Mouse (Mus musculus) ES-E14 (cell line): ENCODE data around the gene Themis3.

Source experiments
- CHD2 ChIP-seq: IDR thresholded peaks from 2 replicates; pipeline ENCODE4 v1.6.1; 2014; ENCODE audit warnings: mild to moderate bottlenecking, low read depth, low read length, inconsistent platforms
- HCFC1 ChIP-seq: IDR thresholded peaks from 2 replicates; pipeline ENCODE4 v1.6.1; 2012; ENCODE audit warnings: low read length, inconsistent platforms, borderline replicate concordance; ENCODE audit not compliant: insufficient read depth
- MAFK ChIP-seq: IDR thresholded peaks from 2 replicates; pipeline ENCODE4 v1.6.1; 2014; ENCODE audit warnings: mild to moderate bottlenecking, low read depth, low read length, inconsistent platforms; ENCODE audit not compliant: insufficient read depth
- ZC3H11A ChIP-seq: IDR thresholded peaks from 2 replicates; pipeline ENCODE4 v1.6.1; 2012; ENCODE audit warnings: low read depth, mild to moderate bottlenecking, inconsistent platforms, low read length, borderline replicate concordance
- ZNF384 ChIP-seq: IDR thresholded peaks from 2 replicates; pipeline ENCODE4 v1.6.1; 2012; ENCODE audit warnings: low read depth, low read length, inconsistent platforms

DNA sequence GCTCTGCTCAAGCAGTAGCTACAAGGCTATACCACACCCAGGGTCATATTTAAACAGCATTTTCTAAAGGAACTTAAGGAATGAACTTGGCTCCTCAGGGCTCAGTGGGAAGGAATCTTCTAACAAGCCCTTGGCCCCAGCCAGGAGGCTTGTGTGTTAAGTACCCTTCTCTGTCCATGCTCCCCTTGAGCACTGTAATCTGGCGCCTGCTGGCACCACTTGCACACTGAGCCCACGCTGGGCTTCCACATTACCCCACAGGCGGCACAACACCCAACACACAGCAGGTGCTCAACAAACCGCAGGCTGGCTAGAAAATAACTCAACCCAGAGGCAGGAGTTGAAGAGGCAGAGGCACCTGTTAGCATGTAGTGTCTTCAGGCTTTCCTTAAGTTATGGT lies 77.5 kb downstream of the Themis3 start:
- no peak for TF ChIP-seq ZC3H11A
- no peak for TF ChIP-seq HCFC1
- TF ChIP-seq ZNF384, result no peak
- TF ChIP-seq CHD2, result no peak
- TF ChIP-seq MAFK, result no peak
